In the genomic region with DNA sequence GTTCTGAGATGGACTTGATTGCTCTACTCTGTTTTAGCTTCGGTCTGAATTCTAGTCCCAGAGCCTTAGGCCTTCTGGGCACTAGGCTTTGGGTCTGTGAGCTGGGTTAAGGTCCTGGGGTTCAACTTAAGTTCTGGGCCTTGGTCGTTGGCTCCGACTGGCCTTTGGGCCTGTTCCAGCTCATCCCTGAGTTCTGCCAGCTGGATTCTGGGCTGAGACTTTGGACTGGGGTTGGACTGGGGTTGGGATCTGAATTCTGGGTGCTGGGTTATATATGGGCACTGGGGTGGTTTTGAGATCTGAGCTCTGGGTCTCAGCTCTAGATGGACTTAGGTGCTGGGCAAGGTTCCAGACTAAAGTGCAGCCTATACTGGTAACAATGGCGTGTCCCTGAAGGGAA, we compare ENCODE assay signal across 19 mouse cellular contexts. TPM values are rescaled to one million over a fixed set of nuclear protein-coding genes. Genes with fewer than 3 reads are reported as not detected.
DNase-seq lines count a peak whose midpoint lies in the region.
"Had no signal": no experiment of that assay in that cellular context is flagged by ENCODE, and none has a peak within 500 bp of the region (broad histone marks: within the 10 kb centered on the region; RNA-seq: fewer than 3 reads in every experiment).

No protein-coding gene starts in this region.

- peak; percentile 84 for DNase-seq in kidney, adult 11 months
- DNase-seq in kidney, postnatal 10 days: no peak
- peak; percentile 84 to 90 for DNase-seq in kidney, adult 8-10 months
- no peak for DNase-seq in kidney, postnatal 4 days
- DNase-seq in adipocyte (ENCODE audit: low spot score): peak; percentile 9
- peak; percentile 80 to 89 for DNase-seq in kidney, postnatal 25 days
- no peak for DNase-seq in layer of hippocampus, postnatal 10 days (ENCODE audit: low spot score in 2 of 2)
- DNase-seq in T-cell, adult 2 months (ENCODE audit: low spot score): no peak
- DNase-seq: adrenal gland, adult 8-10 months; adrenal gland, postnatal 25 days; cerebellum, adult 18-20 months; cerebellum, adult 9-10 months; cerebellum, postnatal 14 days; gastrocnemius, postnatal 10 days; gastrocnemius, postnatal 36 days; heart, adult 2 months; heart, postnatal 14 days had no signal

RNA-seq across cellular contexts. Expression of gene Mfsd2a, which starts 10.2 kb away (rescaled TPM):
- total RNA-seq in layer of hippocampus, postnatal 10 days (2021): 10 to 100 TPM; 64.0 to 68.9 TPM
- total RNA-seq: adrenal gland, postnatal 25 days; granulocyte monocyte progenitor cell, adult 5-6 weeks; hematopoietic stem cell, adult 5-6 weeks had no signal

RNA-seq across cellular contexts. Expression of gene Mycl, which starts 24.3 kb away (rescaled TPM):
- 10 to 100 TPM; 53.5 to 59.1 TPM for total RNA-seq in layer of hippocampus, postnatal 10 days (2021)
- total RNA-seq: hematopoietic stem cell, adult 5-6 weeks had no signal

RNA-seq across cellular contexts. Expression of gene Trit1, which starts 45.2 kb away (rescaled TPM):
- 10 to 100 TPM; 24.5 to 29.2 TPM for total RNA-seq in layer of hippocampus, postnatal 10 days (2021)

Comparison
In these comparisons a context has a peak if more than half of its experiments do, and no peak if none do; other contexts are left out.
1. DNase-seq: peak in kidney, adult 11 months (single experiment), kidney, adult 8-10 months (2 of 2), adipocyte (single experiment) and kidney, postnatal 25 days (2 of 2); none in kidney, postnatal 10 days (single experiment), kidney, postnatal 4 days (0 of 2), layer of hippocampus, postnatal 10 days (0 of 2) and T-cell, adult 2 months (single experiment).